Mouse (Mus musculus) limb, embryonic 15.5 days (tissue): ENCODE measurements at regions not wholly inside any gene's neighbourhood (a gene's known extent, or its start where the extent isn't known, plus 50 kb on each side); places are given as distances from the start of the nearest gene placed in this dataset.

Experiments
- ATAC-seq: fragments of 200-750 bp; cut with Nextera tagmentation; 2 replicates; pipeline ENCODE4 v1.8.0; 2017; ENCODE audit warnings: low read depth, moderate TSS enrichment; ENCODE audit not compliant: insufficient number of reproducible peaks, low FRiP score, low TSS enrichment
- H3K27ac ChIP-seq: fragments of 300-500 bp; sonication (generic); 2 replicates; pipeline ENCODE4 v1.5.1; 2015; ENCODE audit warnings: moderate library complexity, mild to moderate bottlenecking, inconsistent platforms
- H3K27me3 ChIP-seq: fragments of 300-500 bp; sonication (generic); 2 replicates; pipeline ENCODE4 v1.6.1; 2015; ENCODE audit warnings: inconsistent platforms
- H3K36me3 ChIP-seq: fragments of 300-500 bp; sonication (generic); 2 replicates; pipeline ENCODE4 v1.6.1; 2015; ENCODE audit warnings: inconsistent platforms
- H3K4me1 ChIP-seq: fragments of 300-500 bp; sonication (generic); 2 replicates; pipeline ENCODE4 v1.6.1; 2015; ENCODE audit warnings: inconsistent platforms
- H3K4me2 ChIP-seq: fragments of 300-500 bp; sonication (generic); 2 replicates; pipeline ENCODE4 v1.6.1; 2015; ENCODE audit warnings: mild to moderate bottlenecking, inconsistent platforms
- H3K4me3 ChIP-seq: fragments of 300-500 bp; sonication (generic); 2 replicates; pipeline ENCODE4 v1.5.1; 2015; ENCODE audit warnings: mild to moderate bottlenecking, inconsistent platforms
- H3K9ac ChIP-seq: fragments of 300-500 bp; sonication (generic); 2 replicates; pipeline ENCODE4 v1.6.1; 2015; ENCODE audit warnings: inconsistent platforms
- H3K9me3 ChIP-seq: fragments of 300-500 bp; sonication (generic); 2 replicates; pipeline ENCODE4 v1.6.1; 2016; ENCODE audit warnings: inconsistent platforms
- WGBS: fragments of 180-500 bp; shearing (Covaris S2); methylation state at CpG from one replicate; pipeline ENCODE4 v1.1.7; 2015; 5-methylcytosine and 5-hydroxymethylcytosine counted together

- H3K4me2 ChIP-seq, result no peak overlapping the region
- H3K36me3 ChIP-seq, result no peaks in the 10 kb centered on the region
- H3K4me3 ChIP-seq, result no peak overlapping the region
- H3K9me3 ChIP-seq, result no peaks in the 10 kb centered on the region
- ATAC-seq, result no peak
- 69% methylated on average over 3 of the region's 3 CpGs for WGBS
- no peaks in the 10 kb centered on the region for H3K4me1 ChIP-seq
- H3K27ac ChIP-seq, result no peak overlapping the region
- H3K27me3 ChIP-seq, result no peaks in the 10 kb centered on the region
- no peak overlapping the region for H3K9ac ChIP-seq
Measured at GRCm38 (mm10) chr15:51206050-51206449, 2678.7 kb upstream of the Gm7489 start.

GRCm38 (mm10) chr15:51206773-51207172, 2677.9 kb upstream of the Gm7489 start:
- no peaks in the 10 kb centered on the region for H3K27me3 ChIP-seq
- no peaks in the 10 kb centered on the region for H3K4me1 ChIP-seq
- no peak for ATAC-seq
- 51% methylated on average over 2 of the region's 2 CpGs for WGBS
- no peaks in the 10 kb centered on the region for H3K9me3 ChIP-seq
- H3K4me2 ChIP-seq, result no peak overlapping the region
- no peaks in the 10 kb centered on the region for H3K36me3 ChIP-seq
- H3K27ac ChIP-seq, result no peak overlapping the region
- H3K9ac ChIP-seq, result no peak overlapping the region
- H3K4me3 ChIP-seq, result no peak overlapping the region

GRCm38 (mm10) chr15:51234873-51235272, 2649.8 kb upstream of the Gm7489 start:
- Histone ChIP-seq H3K4me3 (no peak overlapping the region), H3K9ac (no peak overlapping the region), H3K4me2 (no peak overlapping the region), H3K4me1 (no peaks in the 10 kb centered on the region), H3K27ac (no peak overlapping the region), H3K9me3 (no peaks in the 10 kb centered on the region), H3K36me3 (no peaks in the 10 kb centered on the region), H3K27me3 (no peaks in the 10 kb centered on the region)
- ATAC-seq, result no peak
- WGBS, result 74% methylated on average over 1 of the region's 1 CpGs

- Histone ChIP-seq H3K36me3 (no peaks in the 10 kb centered on the region), H3K27me3 (no peaks in the 10 kb centered on the region), H3K4me3 (no peak overlapping the region), H3K4me1 (no peaks in the 10 kb centered on the region), H3K9ac (no peak overlapping the region), H3K4me2 (no peak overlapping the region), H3K9me3 (no peaks in the 10 kb centered on the region), H3K27ac (no peak overlapping the region)
- 82% methylated on average over 2 of the region's 2 CpGs for WGBS
- no peak for ATAC-seq
Measured at GRCm38 (mm10) chr15:51244596-51244995, 2640.1 kb upstream of the Gm7489 start.

GRCm38 (mm10) chr15:51247259-51247658, 2637.4 kb upstream of the Gm7489 start:
- H3K9ac ChIP-seq, result no peak overlapping the region
- no peak for ATAC-seq
- H3K9me3 ChIP-seq, result no peaks in the 10 kb centered on the region
- no peak overlapping the region for H3K4me2 ChIP-seq
- H3K27ac ChIP-seq, result no peak overlapping the region
- H3K4me3 ChIP-seq, result no peak overlapping the region
- 74% methylated on average over 5 of the region's 5 CpGs for WGBS
- H3K4me1 ChIP-seq, result no peaks in the 10 kb centered on the region
- H3K27me3 ChIP-seq, result no peaks in the 10 kb centered on the region
- H3K36me3 ChIP-seq, result no peaks in the 10 kb centered on the region

- 63% methylated on average over 8 of the region's 8 CpGs for WGBS
- no peak for ATAC-seq
- no peaks in the 10 kb centered on the region for H3K27me3 ChIP-seq
- no peaks in the 10 kb centered on the region for H3K36me3 ChIP-seq
- no peak overlapping the region for H3K9ac ChIP-seq
- H3K4me1 ChIP-seq, result no peaks in the 10 kb centered on the region
- no peak overlapping the region for H3K27ac ChIP-seq
- H3K4me2 ChIP-seq, result no peak overlapping the region
- H3K4me3 ChIP-seq, result no peak overlapping the region
- no peaks in the 10 kb centered on the region for H3K9me3 ChIP-seq
Measured at GRCm38 (mm10) chr15:51248034-51248788, 2636.5 kb upstream of the Gm7489 start.

- H3K4me3 ChIP-seq, result no peak overlapping the region
- no peak overlapping the region for H3K27ac ChIP-seq
- WGBS, result 77% methylated on average over 5 of the region's 5 CpGs
- H3K27me3 ChIP-seq, result no peaks in the 10 kb centered on the region
- no peaks in the 10 kb centered on the region for H3K9me3 ChIP-seq
- H3K4me2 ChIP-seq, result no peak overlapping the region
- no peak for ATAC-seq
- no peak overlapping the region for H3K9ac ChIP-seq
- no peaks in the 10 kb centered on the region for H3K4me1 ChIP-seq
- no peaks in the 10 kb centered on the region for H3K36me3 ChIP-seq
Measured at GRCm38 (mm10) chr15:51248789-51249040, 2636.0 kb upstream of the Gm7489 start.

GRCm38 (mm10) chr15:51254143-51254542, 2630.6 kb upstream of the Gm7489 start:
- no peaks in the 10 kb centered on the region for H3K27me3 ChIP-seq
- H3K4me2 ChIP-seq, result no peak overlapping the region
- 98% methylated on average over 1 of the region's 1 CpGs for WGBS
- no peak for ATAC-seq
- H3K9ac ChIP-seq, result no peak overlapping the region
- H3K27ac ChIP-seq, result no peak overlapping the region
- H3K4me1 ChIP-seq, result no peaks in the 10 kb centered on the region
- H3K4me3 ChIP-seq, result no peak overlapping the region
- no peaks in the 10 kb centered on the region for H3K9me3 ChIP-seq
- no peaks in the 10 kb centered on the region for H3K36me3 ChIP-seq

- H3K4me2 ChIP-seq, result no peak overlapping the region
- no peak overlapping the region for H3K27ac ChIP-seq
- H3K36me3 ChIP-seq, result no peaks in the 10 kb centered on the region
- H3K9me3 ChIP-seq, result no peaks in the 10 kb centered on the region
- no peak overlapping the region for H3K4me3 ChIP-seq
- ATAC-seq, result no peak
- H3K9ac ChIP-seq, result no peak overlapping the region
- H3K4me1 ChIP-seq, result no peaks in the 10 kb centered on the region
- H3K27me3 ChIP-seq, result no peaks in the 10 kb centered on the region
Measured at GRCm38 (mm10) chr15:51255203-51255615, 2629.5 kb upstream of the Gm7489 start.

- H3K27me3 ChIP-seq, result no peaks in the 10 kb centered on the region
- no peak for ATAC-seq
- H3K4me1 ChIP-seq, result no peaks in the 10 kb centered on the region
- no peak overlapping the region for H3K4me3 ChIP-seq
- no peaks in the 10 kb centered on the region for H3K9me3 ChIP-seq
- H3K27ac ChIP-seq, result no peak overlapping the region
- H3K4me2 ChIP-seq, result no peak overlapping the region
- 86% methylated on average over 3 of the region's 3 CpGs for WGBS
- H3K9ac ChIP-seq, result no peak overlapping the region
- H3K36me3 ChIP-seq, result no peaks in the 10 kb centered on the region
Measured at GRCm38 (mm10) chr15:51256681-51257080, 2628.0 kb upstream of the Gm7489 start.

GRCm38 (mm10) chr15:51264599-51265163, 2620.0 kb upstream of the Gm7489 start:
- no peaks in the 10 kb centered on the region for H3K9me3 ChIP-seq
- no peaks in the 10 kb centered on the region for H3K36me3 ChIP-seq
- no peaks in the 10 kb centered on the region for H3K4me1 ChIP-seq
- H3K9ac ChIP-seq, result no peak overlapping the region
- no peaks in the 10 kb centered on the region for H3K27me3 ChIP-seq
- 46% methylated on average over 5 of the region's 5 CpGs for WGBS
- ATAC-seq, result no peak
- H3K27ac ChIP-seq, result no peak overlapping the region
- H3K4me3 ChIP-seq, result no peak overlapping the region
- H3K4me2 ChIP-seq, result no peak overlapping the region

- WGBS, result 43% methylated on average over 1 of the region's 1 CpGs
- Histone ChIP-seq H3K9me3 (no peaks in the 10 kb centered on the region), H3K9ac (no peak overlapping the region)
Measured at GRCm38 (mm10) chr15:51265971-51266370, 2618.7 kb upstream of the Gm7489 start.

More at GRCm38 (mm10) chr15:51265971-51266370, 2618.7 kb upstream of the Gm7489 start:
- Histone ChIP-seq H3K4me1 (no peaks in the 10 kb centered on the region), H3K27me3 (no peaks in the 10 kb centered on the region), H3K27ac (no peak overlapping the region), H3K4me3 (no peak overlapping the region), H3K4me2 (no peak overlapping the region), H3K36me3 (no peaks in the 10 kb centered on the region)
- ATAC-seq, result no peak
